Mouse (Mus musculus) ES-E14 (cell line): ENCODE results near the gene Fmnl3.

Source experiments
- CHD2 ChIP-seq: IDR thresholded peaks from 2 replicates; pipeline ENCODE4 v1.6.1; 2014; ENCODE audit warnings: mild to moderate bottlenecking, low read depth, low read length, inconsistent platforms
- HCFC1 ChIP-seq: IDR thresholded peaks from 2 replicates; pipeline ENCODE4 v1.6.1; 2012; ENCODE audit warnings: low read length, inconsistent platforms, borderline replicate concordance; ENCODE audit not compliant: insufficient read depth
- MAFK ChIP-seq: IDR thresholded peaks from 2 replicates; pipeline ENCODE4 v1.6.1; 2014; ENCODE audit warnings: mild to moderate bottlenecking, low read depth, low read length, inconsistent platforms; ENCODE audit not compliant: insufficient read depth
- ZC3H11A ChIP-seq: IDR thresholded peaks from 2 replicates; pipeline ENCODE4 v1.6.1; 2012; ENCODE audit warnings: low read depth, mild to moderate bottlenecking, inconsistent platforms, low read length, borderline replicate concordance
- ZNF384 ChIP-seq: IDR thresholded peaks from 2 replicates; pipeline ENCODE4 v1.6.1; 2012; ENCODE audit warnings: low read depth, low read length, inconsistent platforms

DNA sequence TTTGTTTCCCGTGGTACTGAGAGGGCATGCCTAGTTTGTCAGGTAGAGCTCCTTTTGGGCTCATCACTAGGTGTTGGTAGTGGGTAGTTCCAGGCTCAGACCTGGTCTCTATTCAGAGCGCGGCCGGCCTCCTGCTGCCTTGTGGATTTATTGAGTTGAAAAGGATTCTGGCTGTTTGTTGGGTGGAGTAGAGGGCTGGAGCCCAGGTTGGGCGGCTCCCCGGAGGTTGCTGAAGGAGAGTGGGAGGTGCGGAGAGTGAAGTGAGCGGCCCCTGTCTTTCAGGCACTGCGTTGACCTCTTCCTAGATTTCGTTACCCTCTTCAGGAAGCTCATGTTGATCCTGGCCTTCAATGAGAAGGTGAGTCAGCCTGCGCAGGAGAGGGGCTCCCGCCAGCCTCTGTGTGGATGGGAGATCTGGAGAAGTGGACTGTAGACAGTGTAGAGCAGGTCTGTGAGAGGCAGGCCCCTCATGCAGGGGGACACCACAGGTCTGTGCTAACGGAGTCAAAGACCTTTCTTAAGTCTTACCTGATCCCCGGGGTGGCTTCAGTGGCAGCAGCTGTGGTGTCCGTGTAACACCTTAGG is 36.8 kb upstream of the Fmnl3 start:
- TF ChIP-seq ZC3H11A = no peak
- TF ChIP-seq HCFC1 = no peak
- TF ChIP-seq CHD2 = no peak
- TF ChIP-seq MAFK = no peak
- no peak for TF ChIP-seq ZNF384
